Mouse (Mus musculus): ENCODE data around the gene Gm14326.
"Not testable (repeated sequence)": the region's sequence is repeated elsewhere in the genome, so short reads cannot be mapped to it uniquely, and the experiment has no call there.

Gene Gm14326

DNA sequence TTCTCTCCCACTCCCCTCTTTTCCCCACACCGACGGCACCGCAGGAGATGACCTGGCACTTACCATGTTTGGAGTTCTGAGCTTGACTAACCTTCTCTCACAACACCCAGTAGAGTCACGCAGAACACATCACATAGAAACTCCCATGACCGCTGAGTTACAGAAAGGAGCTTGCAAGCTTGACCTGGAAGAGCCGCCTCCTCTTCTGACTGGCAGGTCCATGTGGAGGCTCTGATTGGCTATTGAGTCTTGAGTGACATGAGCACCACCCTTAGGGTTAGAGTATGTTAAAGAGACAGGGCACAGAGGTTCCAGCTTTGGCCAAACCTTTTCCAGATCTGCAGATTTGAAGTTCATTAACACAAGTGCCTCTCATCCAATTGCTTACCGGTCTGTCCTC lies at the start of gene Gm14326:
TSS of gene Gm14326 (minus strand) at position 153 of the 400 bp plus-strand sequence.
- DNase-seq (ENCODE audit: low read depth, low spot score): not testable (repeated sequence)

DNA sequence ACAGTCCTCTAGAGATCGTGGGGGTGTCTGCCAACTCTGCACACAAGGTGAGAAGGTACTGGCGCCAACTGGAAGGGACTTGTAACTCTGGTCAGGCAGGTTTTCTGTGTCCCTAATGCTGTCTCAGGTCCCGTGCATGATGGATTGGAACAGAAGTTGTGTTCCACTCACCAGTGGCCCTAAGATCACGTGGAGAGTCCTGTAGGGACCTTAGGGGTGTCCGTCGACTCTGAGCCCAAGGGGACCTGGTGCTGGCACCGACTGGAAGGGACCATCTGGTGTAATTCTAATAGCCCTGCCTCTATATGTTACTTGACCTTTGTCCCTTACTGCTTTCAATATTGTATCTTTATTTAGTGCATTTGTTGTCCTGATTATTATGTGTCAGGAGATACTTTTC lies 17.7 kb upstream of the Gm14326 start:
- DNase-seq (ENCODE audit: low read depth, low spot score): not testable (repeated sequence)

DNA sequence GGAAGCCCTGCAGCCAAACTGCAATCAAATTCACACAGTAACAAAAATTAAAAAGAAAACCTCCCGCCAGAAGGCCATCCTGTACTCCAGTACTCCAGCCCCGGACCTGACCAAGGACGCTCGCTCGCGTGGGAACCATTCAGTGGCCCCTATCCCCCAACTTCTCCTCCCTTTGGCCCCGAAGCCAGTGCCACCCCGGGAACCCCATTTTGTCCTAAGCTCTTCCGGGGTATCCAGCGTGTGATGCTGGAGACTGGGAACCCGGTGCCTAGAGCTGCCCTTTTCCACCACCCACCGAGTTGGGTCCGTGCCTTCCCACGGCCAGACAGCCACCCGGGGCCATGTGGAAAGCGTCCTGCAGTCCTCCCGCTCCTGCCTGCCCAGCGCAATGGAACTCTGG lies 363 bp downstream of the Gm14326 start:
- DNase-seq (ENCODE audit: low read depth, low spot score): not testable (repeated sequence)

DNA sequence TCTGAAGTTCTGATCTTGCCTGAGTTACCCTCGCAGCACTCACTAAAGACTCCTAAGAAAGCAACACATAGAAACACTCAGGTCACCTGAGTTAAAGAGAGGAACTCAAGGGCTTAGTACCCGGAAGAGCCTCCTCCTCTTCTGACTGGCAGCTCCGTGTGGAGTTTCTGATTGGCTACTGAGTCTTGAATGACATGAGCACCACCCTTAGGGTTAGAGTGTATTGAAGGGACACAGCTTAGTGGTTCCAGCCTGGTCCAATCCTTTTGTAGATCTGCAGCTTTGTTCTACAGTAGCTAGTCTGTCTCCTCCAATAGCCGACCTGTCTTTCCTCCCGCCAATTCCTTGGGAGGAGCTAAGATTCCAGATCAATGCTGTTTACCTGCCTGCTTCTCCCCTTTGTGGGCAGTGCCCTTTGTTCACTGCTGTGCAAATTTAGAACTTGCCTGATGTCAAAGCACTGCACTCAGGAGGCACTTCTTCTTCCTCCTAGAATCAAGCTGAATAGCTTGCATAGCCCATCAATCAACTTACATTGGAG lies 31.5 kb downstream of the Gm14326 start, which contains the start of gene Zfp972:
TSS of gene Zfp972 (minus strand) at position 51 of the 541 bp plus-strand sequence.
- not testable (repeated sequence) for DNase-seq (ENCODE audit: low read depth, low spot score)

DNA sequence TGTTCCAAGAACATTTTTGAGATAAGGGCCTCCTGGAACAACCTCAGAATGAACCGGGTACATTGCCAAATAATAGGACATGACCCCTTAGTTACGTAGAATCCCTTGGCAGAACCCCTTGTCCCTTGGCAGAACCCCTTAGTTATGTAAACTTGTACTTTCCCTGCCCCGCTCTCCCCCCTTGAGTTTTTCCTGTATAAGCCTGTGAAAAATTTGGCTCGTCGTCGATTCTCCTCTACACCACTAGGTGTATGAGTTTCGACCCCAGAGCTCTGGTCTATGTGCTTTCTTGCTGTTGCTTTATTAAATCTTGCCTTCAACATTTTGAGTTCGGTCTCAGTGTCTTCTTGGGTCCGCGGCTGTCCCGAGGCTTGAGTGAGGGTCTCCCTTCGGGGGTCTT lies 53.8 kb downstream of the Gm14326 start:
- not testable (repeated sequence) for DNase-seq (ENCODE audit: low read depth, low spot score)

DNA sequence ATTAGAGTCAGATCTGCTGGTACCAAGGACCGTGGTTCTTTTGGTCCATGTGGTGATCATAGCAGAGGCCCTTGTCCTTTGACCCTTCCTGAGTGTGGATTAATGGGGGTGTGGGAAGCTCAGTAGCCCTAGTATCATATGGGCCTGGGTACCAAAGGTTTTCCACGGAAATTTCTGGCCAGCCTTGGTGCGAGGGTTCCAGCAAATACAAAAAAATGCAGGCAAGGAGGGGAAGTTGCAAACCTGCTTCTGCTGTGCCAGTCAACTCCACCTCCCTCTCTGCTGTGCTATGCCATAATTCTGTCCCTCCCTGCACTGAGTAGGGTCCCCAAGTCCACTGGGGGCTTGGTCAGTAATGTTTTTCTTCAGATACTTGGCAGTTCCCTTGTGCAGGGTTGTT lies 58.9 kb downstream of the Gm14326 start:
- not testable (repeated sequence) for DNase-seq (ENCODE audit: low read depth, low spot score)

DNA sequence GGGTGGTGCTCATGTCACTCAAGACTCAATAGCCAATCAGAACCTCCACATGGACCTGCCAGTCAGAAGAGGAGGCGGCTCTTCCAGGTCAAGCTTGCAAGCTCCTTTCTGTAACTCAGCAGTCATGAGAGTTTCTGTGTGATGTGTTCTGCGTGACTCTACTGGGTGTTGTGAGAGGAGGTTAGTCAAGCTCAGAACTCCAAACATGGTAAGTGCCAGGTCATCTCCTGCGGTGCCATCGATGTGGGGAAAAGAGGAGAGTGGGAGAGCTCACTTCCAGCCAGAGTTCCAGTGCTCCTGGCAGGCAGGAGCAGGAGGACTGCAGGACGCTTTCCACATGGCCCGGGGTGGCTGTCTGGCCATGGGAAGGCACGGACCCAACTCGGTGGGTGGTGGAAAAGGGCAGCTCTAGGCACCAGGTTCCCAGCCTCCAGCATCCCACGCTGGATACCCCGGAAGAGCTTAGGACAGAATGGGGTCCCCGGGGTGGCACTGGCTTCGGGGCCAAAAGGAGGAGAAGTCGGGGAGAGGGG lies 60.0 kb downstream of the Gm14326 start, which contains the start of gene Gm14327:
TSS of gene Gm14327 (plus strand) at position 51 of the 533 bp plus-strand sequence.
- not testable (repeated sequence) for DNase-seq (ENCODE audit: low read depth, low spot score)

DNA sequence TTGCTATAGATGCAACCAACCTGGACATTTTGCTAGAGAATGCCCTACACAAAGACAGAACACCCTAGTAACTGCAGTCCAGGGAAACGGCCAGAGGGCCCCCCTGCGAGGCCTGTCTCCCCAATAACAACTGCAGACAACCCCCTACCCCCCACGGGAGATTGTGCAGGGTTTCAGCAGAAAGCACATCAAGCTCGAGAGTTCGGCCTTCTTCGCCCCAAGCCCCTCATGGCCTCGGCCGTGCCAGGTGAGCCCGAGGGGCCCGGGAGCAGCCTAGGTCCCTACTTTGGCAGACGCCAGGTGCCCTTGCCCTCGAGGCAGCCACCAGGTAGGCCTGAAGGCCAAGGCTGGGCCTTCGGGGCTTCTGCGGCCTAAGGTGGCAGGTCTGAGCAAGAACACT lies 69.4 kb downstream of the Gm14326 start:
- DNase-seq (ENCODE audit: low read depth, low spot score): not testable (repeated sequence)

Data from embryo, embryonic 11.5 days (tissue).